Mouse (Mus musculus): ENCODE results near the gene Crlf1.

- TF ChIP-seq CTCF (IDR thresholded peaks at IDR 0.05; ENCODE audit: borderline replicate concordance, control insufficient read depth, extremely low read depth, insufficient read depth, low read length, poor library complexity) = no peak
- no peak for TF ChIP-seq POLR2A (IDR thresholded peaks at IDR 0.05; ENCODE audit: control insufficient read depth, extremely low read depth, insufficient read depth, low read length, poor library complexity)
Observed at GRCm38 (mm10) chr8:70466771-70467170, 26.2 kb upstream of the Crlf1 start.
